Mouse (Mus musculus): ENCODE measurements around the gene Ipo13. TPM values are rescaled to one million over a fixed set of nuclear protein-coding genes. Genes with fewer than 3 reads are reported as not detected.

Ipo13 gene
- polyA plus RNA-seq, 1 experiment from 2014 or later, result 60.5 TPM

- WGBS, result 92% methylated on average over 9 of the region's 9 CpGs
- Histone ChIP-seq H3K9ac (no peak overlapping the region), H3K4me1 (peaks cover 12% of the 10 kb centered on the region), H3K4me2 (no peak overlapping the region), H3K4me3 (no peak overlapping the region), H3K27ac (no peak overlapping the region), H3K27me3 (no peaks in the 10 kb centered on the region), H3K9me3 (replicated peaks) (no peaks in the 10 kb centered on the region), H3K36me3 (ENCODE audit: poor library complexity, severe bottlenecking) (peaks cover 61% of the 10 kb centered on the region)
- no peak for ATAC-seq
Observed at GRCm38 (mm10) chr4:117873615-117874014, 41.2 kb downstream of the Ipo13 start.

DNA sequence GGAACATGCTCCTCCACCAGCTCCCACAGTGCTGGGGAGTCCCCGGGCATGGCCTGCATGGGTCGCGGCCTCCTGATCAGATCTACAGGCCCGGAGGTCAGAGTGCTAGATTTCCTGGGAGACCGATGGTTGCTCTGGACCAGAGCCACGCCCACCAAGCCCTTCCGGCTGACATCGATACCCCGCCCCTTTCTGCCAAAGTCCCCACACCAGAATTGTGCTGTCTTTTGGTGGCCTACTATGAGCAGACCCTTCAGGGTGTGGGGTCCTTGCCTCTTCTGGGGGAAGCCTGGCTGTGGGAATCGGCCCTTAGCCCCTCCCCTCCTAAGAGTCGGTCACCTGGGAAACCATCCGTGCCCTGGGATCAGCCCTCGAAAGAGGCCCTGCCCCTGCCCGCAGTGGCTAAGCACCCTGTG is 42.3 kb downstream of the Ipo13 start, which contains the start of gene Ccdc24:
Ccdc24 (minus strand) TSS at position 87 of the 416 bp plus-strand sequence.
- peak within 1 kb of the TSS; percentile 39 for H3K4me2 ChIP-seq
- H3K27ac ChIP-seq, result no peak within 1 kb of the TSS
- 0 out of 2 replicates have a peak within 1 kb of the TSS, but pooled peaks have one; percentile 37 for H3K9ac ChIP-seq
- peaks cover 3% of the 10 kb centered on the region; the same call in 1 of the 2 replicates for H3K27me3 ChIP-seq
- 0 out of 2 replicates have a peak within 1 kb of the TSS, but pooled peaks have one; percentile 9 for H3K4me3 ChIP-seq
- ATAC-seq, result peak; percentile 14; the same call in 1 of the 2 replicates
- H3K36me3 ChIP-seq (ENCODE audit: poor library complexity, severe bottlenecking), result peaks cover 49% of the 10 kb centered on the region
- WGBS, result 8% methylated on average over 14 of the region's 14 CpGs
- no peaks in the 10 kb centered on the region for H3K9me3 ChIP-seq (replicated peaks)
- peaks cover 20% of the 10 kb centered on the region for H3K4me1 ChIP-seq

- peaks cover 43% of the 10 kb centered on the region for H3K36me3 ChIP-seq (ENCODE audit: poor library complexity, severe bottlenecking)
- no peaks in the 10 kb centered on the region for H3K9me3 ChIP-seq (replicated peaks)
- WGBS, result 64% methylated on average over 7 of the region's 7 CpGs
- H3K4me3 ChIP-seq, result no peak overlapping the region
- H3K9ac ChIP-seq, result no peak overlapping the region
- ATAC-seq, result no peak
- no peak overlapping the region for H3K4me2 ChIP-seq
- H3K27ac ChIP-seq, result no peak overlapping the region
- peaks cover 9% of the 10 kb centered on the region for H3K27me3 ChIP-seq
- H3K4me1 ChIP-seq, result peaks cover 23% of the 10 kb centered on the region
Observed at GRCm38 (mm10) chr4:117871787-117872186, 43.0 kb downstream of the Ipo13 start.

- Histone ChIP-seq H3K9me3 (replicated peaks) (no peaks in the 10 kb centered on the region), H3K36me3 (ENCODE audit: poor library complexity, severe bottlenecking) (peaks cover 29% of the 10 kb centered on the region), H3K4me1 (peaks cover 29% of the 10 kb centered on the region), H3K27me3 (peaks cover 9% of the 10 kb centered on the region), H3K4me3 (no peak overlapping the region), H3K4me2 (no peak overlapping the region), H3K27ac (no peak overlapping the region), H3K9ac (no peak overlapping the region)
- 78% methylated on average over 1 of the region's 1 CpGs for WGBS
- no peak for ATAC-seq
Observed at GRCm38 (mm10) chr4:117870437-117870836, 44.4 kb downstream of the Ipo13 start.

DNA sequence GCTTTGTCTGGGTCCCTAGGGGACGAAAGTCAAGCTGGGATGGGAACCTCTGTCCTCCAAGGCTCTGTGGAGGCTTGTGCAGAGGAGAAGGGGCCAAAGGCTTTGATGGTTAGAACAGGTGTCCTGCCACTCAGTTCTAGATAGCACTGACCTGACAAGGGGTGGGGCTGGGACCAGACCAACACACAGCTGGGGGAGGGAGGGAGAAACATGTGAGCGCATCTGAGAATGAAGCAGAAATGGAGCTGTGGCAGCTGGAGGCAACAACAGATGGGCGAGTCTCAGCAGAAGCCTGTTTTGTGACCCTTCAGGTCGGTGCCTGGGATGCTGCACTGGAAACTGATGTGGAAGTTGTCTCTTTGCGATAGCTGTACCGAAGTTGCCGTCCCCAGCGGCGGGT is 45.5 kb downstream of the Ipo13 start:
- H3K27ac ChIP-seq, result no peak overlapping the region
- ATAC-seq, result no peak
- peaks cover 29% of the 10 kb centered on the region for H3K4me1 ChIP-seq
- WGBS, result 78% methylated on average over 9 of the region's 9 CpGs
- H3K9me3 ChIP-seq (replicated peaks), result no peaks in the 10 kb centered on the region
- H3K9ac ChIP-seq, result no peak overlapping the region
- no peak overlapping the region for H3K4me2 ChIP-seq
- H3K27me3 ChIP-seq, result peaks cover 9% of the 10 kb centered on the region
- H3K36me3 ChIP-seq (ENCODE audit: poor library complexity, severe bottlenecking), result peaks cover 19% of the 10 kb centered on the region
- H3K4me3 ChIP-seq, result no peak overlapping the region

GRCm38 (mm10) chr4:117867823-117868222 is 47.0 kb downstream of the Ipo13 start:
- 19% methylated on average over 24 of the region's 24 CpGs for WGBS
- peaks cover 4% of the 10 kb centered on the region; the same call in 1 of the 2 replicates for H3K36me3 ChIP-seq (ENCODE audit: poor library complexity, severe bottlenecking)
- peaks cover 9% of the 10 kb centered on the region for H3K27me3 ChIP-seq
- peak; percentile 4; the same call in 1 of the 2 replicates for ATAC-seq
- H3K4me2 ChIP-seq, result peak overlapping the region; percentile 26; the same call in 1 of the 2 replicates
- no peak overlapping the region; the same call in 1 of the 2 replicates for H3K9ac ChIP-seq
- no peaks in the 10 kb centered on the region for H3K9me3 ChIP-seq (replicated peaks)
- H3K27ac ChIP-seq, result no peak overlapping the region
- peaks cover 31% of the 10 kb centered on the region for H3K4me1 ChIP-seq
- no peak overlapping the region for H3K4me3 ChIP-seq

DNA sequence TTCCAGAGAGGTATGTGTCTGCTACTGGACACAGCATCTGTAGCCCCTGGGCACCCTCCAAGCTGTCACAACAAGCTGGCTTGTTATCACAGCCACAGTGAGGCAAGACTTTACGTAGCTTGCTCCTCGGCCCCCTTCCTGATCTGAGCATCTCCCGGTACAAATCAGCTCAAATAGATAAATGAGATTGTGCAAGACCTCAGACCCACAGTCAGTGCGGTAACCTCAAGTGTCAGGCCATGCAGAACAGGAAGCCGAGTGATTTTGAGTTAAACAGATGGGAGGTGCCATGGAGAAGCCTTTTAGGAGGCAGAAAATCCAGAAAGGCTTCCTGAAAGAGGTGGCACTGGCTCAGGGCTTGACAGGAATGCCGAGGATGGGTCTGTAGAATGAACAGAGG is 47.8 kb downstream of the Ipo13 start:
- H3K36me3 ChIP-seq (ENCODE audit: poor library complexity, severe bottlenecking), result 0 out of 2 replicates have a peak, but pooled peaks cover 3% of the 10 kb centered on the region
- no peaks in the 10 kb centered on the region for H3K9me3 ChIP-seq (replicated peaks)
- ATAC-seq, result no peak
- 84% methylated on average over 6 of the region's 6 CpGs for WGBS
- H3K4me3 ChIP-seq, result no peak overlapping the region
- H3K27ac ChIP-seq, result no peak overlapping the region
- H3K4me1 ChIP-seq, result peaks cover 27% of the 10 kb centered on the region
- peaks cover 9% of the 10 kb centered on the region for H3K27me3 ChIP-seq
- H3K9ac ChIP-seq, result no peak overlapping the region
- no peak overlapping the region for H3K4me2 ChIP-seq

- Histone ChIP-seq H3K4me3 (no peak overlapping the region), H3K27me3 (peaks cover 9% of the 10 kb centered on the region), H3K4me1 (peaks cover 27% of the 10 kb centered on the region), H3K36me3 (ENCODE audit: poor library complexity, severe bottlenecking) (no peaks in the 10 kb centered on the region), H3K4me2 (no peak overlapping the region), H3K27ac (no peak overlapping the region), H3K9me3 (replicated peaks) (no peaks in the 10 kb centered on the region), H3K9ac (no peak overlapping the region)
- 51% methylated on average over 9 of the region's 9 CpGs for WGBS
- ATAC-seq, result no peak
Observed at GRCm38 (mm10) chr4:117866083-117866482, 48.7 kb downstream of the Ipo13 start.

DNA sequence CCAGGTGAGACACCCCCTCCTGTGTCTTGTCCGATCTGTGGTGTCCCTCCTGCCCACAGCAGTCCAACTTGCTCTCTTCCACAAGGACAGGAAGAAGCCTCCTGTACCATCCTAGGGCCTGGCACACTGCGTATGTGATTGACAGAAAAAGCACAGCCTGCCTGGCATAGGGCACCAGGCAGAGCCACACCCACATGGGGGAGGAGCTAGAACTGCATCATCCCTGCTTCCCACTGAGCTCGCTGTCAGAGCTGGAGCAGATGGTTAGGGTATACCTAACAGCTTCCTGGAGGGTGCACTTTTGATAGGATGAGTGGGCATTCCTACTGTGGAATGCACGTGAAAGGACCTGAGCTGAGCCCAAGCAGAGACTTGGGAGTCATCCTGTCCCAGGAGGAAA is 52.0 kb downstream of the Ipo13 start:
- H3K9me3 ChIP-seq (replicated peaks), result no peaks in the 10 kb centered on the region
- H3K27me3 ChIP-seq, result peaks cover 9% of the 10 kb centered on the region
- no peak overlapping the region for H3K9ac ChIP-seq
- WGBS, result 33% methylated on average over 4 of the region's 4 CpGs
- no peak overlapping the region for H3K4me2 ChIP-seq
- H3K27ac ChIP-seq, result no peak overlapping the region
- peak; percentile 85 for ATAC-seq
- no peak overlapping the region for H3K4me3 ChIP-seq
- no peaks in the 10 kb centered on the region for H3K36me3 ChIP-seq (ENCODE audit: poor library complexity, severe bottlenecking)
- peaks cover 21% of the 10 kb centered on the region for H3K4me1 ChIP-seq

- Histone ChIP-seq H3K4me3 (no peak overlapping the region), H3K9ac (no peak overlapping the region), H3K27ac (no peak overlapping the region), H3K9me3 (replicated peaks) (no peaks in the 10 kb centered on the region), H3K27me3 (no peaks in the 10 kb centered on the region), H3K36me3 (ENCODE audit: poor library complexity, severe bottlenecking) (peaks cover 5% of the 10 kb centered on the region; the same call in 1 of the 2 replicates), H3K4me1 (peaks cover 9% of the 10 kb centered on the region), H3K4me2 (no peak overlapping the region)
- 78% methylated on average over 9 of the region's 9 CpGs for WGBS
- ATAC-seq, result no peak
Observed at GRCm38 (mm10) chr4:117860570-117860969, 54.2 kb downstream of the Ipo13 start.

DNA sequence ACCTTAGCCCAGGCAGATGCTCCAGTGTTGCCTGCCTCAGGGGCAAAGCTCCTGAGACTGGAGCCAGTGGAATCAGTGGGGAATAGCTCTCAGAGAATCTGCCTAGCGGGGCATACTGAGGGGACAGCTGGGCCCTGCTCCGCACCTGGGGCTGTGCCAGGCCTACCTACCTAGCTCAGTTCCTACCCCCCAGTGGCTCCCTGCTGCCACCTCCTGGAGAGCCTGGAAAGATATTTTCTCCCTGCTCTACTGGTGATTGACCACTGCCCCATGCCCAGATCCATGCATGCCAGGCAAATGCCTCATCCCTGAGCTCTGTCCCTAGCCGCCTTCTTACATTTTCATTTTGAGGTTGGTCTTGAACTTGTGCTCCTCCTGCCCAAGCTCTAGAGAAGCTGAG is 56.0 kb downstream of the Ipo13 start:
- Histone ChIP-seq H3K36me3 (ENCODE audit: poor library complexity, severe bottlenecking) (peaks cover 5% of the 10 kb centered on the region; the same call in 1 of the 2 replicates), H3K9ac (no peak overlapping the region), H3K4me3 (no peak overlapping the region), H3K27me3 (no peaks in the 10 kb centered on the region), H3K4me1 (peaks cover 13% of the 10 kb centered on the region), H3K9me3 (replicated peaks) (no peaks in the 10 kb centered on the region), H3K27ac (no peak overlapping the region), H3K4me2 (no peak overlapping the region)
- 57% methylated on average over 3 of the region's 3 CpGs for WGBS
- peak; percentile 31; the same call in 1 of the 2 replicates for ATAC-seq

GRCm38 (mm10) chr4:117855146-117855545 is 59.7 kb downstream of the Ipo13 start:
- Histone ChIP-seq H3K27ac (no peak overlapping the region), H3K9me3 (replicated peaks) (no peaks in the 10 kb centered on the region), H3K4me2 (no peak overlapping the region), H3K36me3 (ENCODE audit: poor library complexity, severe bottlenecking) (peaks cover 5% of the 10 kb centered on the region; the same call in 1 of the 2 replicates), H3K4me3 (no peak overlapping the region), H3K4me1 (0 out of 2 replicates have a peak, but pooled peaks cover 8% of the 10 kb centered on the region), H3K9ac (no peak overlapping the region), H3K27me3 (no peaks in the 10 kb centered on the region)
- 83% methylated on average over 9 of the region's 9 CpGs for WGBS
- ATAC-seq, result no peak
